Mouse (Mus musculus): ENCODE data around the gene Itga6. TPM values are rescaled to one million over a fixed set of nuclear protein-coding genes. Genes with fewer than 3 reads are reported as not detected.

Gene Itga6
- total and polyA plus RNA-seq, 3 experiments = 0.38 to 2.6 (median 1.1) TPM

- no peak for TF ChIP-seq GATA1 (IDR thresholded peaks at IDR 0.05; ENCODE audit: borderline replicate concordance, low read length)
- no peak for TF ChIP-seq GATA2 (IDR thresholded peaks at IDR 0.05; ENCODE audit: borderline replicate concordance, low read depth, low read length)
- no peak for TF ChIP-seq TAL1 (conservative IDR thresholded peaks at IDR 0.05; ENCODE audit: low read depth, low read length)
- no peak for TF ChIP-seq POLR2AphosphoS5 (IDR thresholded peaks at IDR 0.05; ENCODE audit: insufficient replicate concordance, low read depth, low read length)
- TF ChIP-seq CTCF (IDR thresholded peaks at IDR 0.05; ENCODE audit: low read depth, low read length) = no peak
- Histone ChIP-seq H3K4me3 (ENCODE audit: low read depth, low read length) (no peak overlapping the region), H3K27me3 (ENCODE audit: insufficient read depth, low read length) (peaks cover 23% of the 10 kb centered on the region)
Measured at GRCm38 (mm10) chr2:71863531-71864173, 118.2 kb downstream of the Itga6 start.

GRCm38 (mm10) chr2:71865022-71865421 is 119.6 kb downstream of the Itga6 start:
- H3K9me3 ChIP-seq (replicated peaks) = no peaks in the 10 kb centered on the region
- peaks cover 6% of the 10 kb centered on the region for H3K4me1 ChIP-seq (ENCODE audit: insufficient read depth, low read depth, low read length)
- no peak for DNase-seq (ENCODE audit: low spot score)
- TF ChIP-seq GATA1 (IDR thresholded peaks at IDR 0.05; ENCODE audit: borderline replicate concordance, low read length) = no peak
- TF ChIP-seq CTCF (IDR thresholded peaks at IDR 0.05; ENCODE audit: low read depth, low read length) = no peak
- no peak for TF ChIP-seq POLR2AphosphoS5 (IDR thresholded peaks at IDR 0.05; ENCODE audit: insufficient replicate concordance, low read depth, low read length)
- TF ChIP-seq TAL1 (conservative IDR thresholded peaks at IDR 0.05; ENCODE audit: low read depth, low read length) = no peak
- TF ChIP-seq GATA2 (IDR thresholded peaks at IDR 0.05; ENCODE audit: borderline replicate concordance, low read depth, low read length) = no peak
- H3K4me3 ChIP-seq (ENCODE audit: low read depth, low read length) = no peak overlapping the region
- H3K27me3 ChIP-seq (ENCODE audit: insufficient read depth, low read length) = peaks cover 16% of the 10 kb centered on the region
- ATAC-seq (ENCODE audit: extremely low read depth, insufficient number of reproducible peaks, low FRiP score, poor library complexity, severe bottlenecking) = no peak
- H3K36me3 ChIP-seq (replicated peaks) = no peaks in the 10 kb centered on the region

More at GRCm38 (mm10) chr2:71863531-71864173, 118.2 kb downstream of the Itga6 start:
- Histone ChIP-seq H3K9me3 (replicated peaks) (no peaks in the 10 kb centered on the region), H3K4me1 (ENCODE audit: insufficient read depth, low read depth, low read length) (peaks cover 6% of the 10 kb centered on the region), H3K36me3 (replicated peaks) (no peaks in the 10 kb centered on the region)
- ATAC-seq (ENCODE audit: extremely low read depth, insufficient number of reproducible peaks, low FRiP score, poor library complexity, severe bottlenecking) (no peak), DNase-seq (ENCODE audit: low spot score) (no peak)

- Histone ChIP-seq H3K4me1 (ENCODE audit: insufficient read depth, low read depth, low read length) (peaks cover 5% of the 10 kb centered on the region), H3K4me3 (ENCODE audit: low read depth, low read length) (no peak overlapping the region), H3K27me3 (ENCODE audit: insufficient read depth, low read length) (peaks cover 15% of the 10 kb centered on the region), H3K36me3 (replicated peaks) (no peaks in the 10 kb centered on the region), H3K9me3 (replicated peaks) (no peaks in the 10 kb centered on the region)
- DNase-seq (ENCODE audit: low spot score) = no peak
- no peak for ATAC-seq (ENCODE audit: extremely low read depth, insufficient number of reproducible peaks, low FRiP score, poor library complexity, severe bottlenecking)
- no peak for TF ChIP-seq CTCF (IDR thresholded peaks at IDR 0.05; ENCODE audit: low read depth, low read length)
- TF ChIP-seq POLR2AphosphoS5 (IDR thresholded peaks at IDR 0.05; ENCODE audit: insufficient replicate concordance, low read depth, low read length) = no peak
- TF ChIP-seq TAL1 (conservative IDR thresholded peaks at IDR 0.05; ENCODE audit: low read depth, low read length) = no peak
- TF ChIP-seq GATA1 (IDR thresholded peaks at IDR 0.05; ENCODE audit: borderline replicate concordance, low read length) = no peak
- no peak for TF ChIP-seq GATA2 (IDR thresholded peaks at IDR 0.05; ENCODE audit: borderline replicate concordance, low read depth, low read length)
Measured at GRCm38 (mm10) chr2:71865935-71866334, 120.5 kb downstream of the Itga6 start.

GRCm38 (mm10) chr2:71866565-71866964 is 121.1 kb downstream of the Itga6 start:
- no peak for TF ChIP-seq CTCF (IDR thresholded peaks at IDR 0.05; ENCODE audit: low read depth, low read length)
- no peak for TF ChIP-seq GATA1 (IDR thresholded peaks at IDR 0.05; ENCODE audit: borderline replicate concordance, low read length)
- no peak for TF ChIP-seq POLR2AphosphoS5 (IDR thresholded peaks at IDR 0.05; ENCODE audit: insufficient replicate concordance, low read depth, low read length)
- no peak for TF ChIP-seq TAL1 (conservative IDR thresholded peaks at IDR 0.05; ENCODE audit: low read depth, low read length)
- TF ChIP-seq GATA2 (IDR thresholded peaks at IDR 0.05; ENCODE audit: borderline replicate concordance, low read depth, low read length) = no peak
- Histone ChIP-seq H3K27me3 (ENCODE audit: insufficient read depth, low read length) (peaks cover 15% of the 10 kb centered on the region), H3K4me3 (ENCODE audit: low read depth, low read length) (no peak overlapping the region), H3K9me3 (replicated peaks) (no peaks in the 10 kb centered on the region), H3K4me1 (ENCODE audit: insufficient read depth, low read depth, low read length) (peaks cover 7% of the 10 kb centered on the region), H3K36me3 (replicated peaks) (no peaks in the 10 kb centered on the region)
- ATAC-seq (ENCODE audit: extremely low read depth, insufficient number of reproducible peaks, low FRiP score, poor library complexity, severe bottlenecking) (no peak), DNase-seq (ENCODE audit: low spot score) (no peak)

GRCm38 (mm10) chr2:71867019-71867418 is 121.6 kb downstream of the Itga6 start:
- TF ChIP-seq GATA2 (IDR thresholded peaks at IDR 0.05; ENCODE audit: borderline replicate concordance, low read depth, low read length) (no peak), TAL1 (conservative IDR thresholded peaks at IDR 0.05; ENCODE audit: low read depth, low read length) (no peak), GATA1 (IDR thresholded peaks at IDR 0.05; ENCODE audit: borderline replicate concordance, low read length) (no peak), POLR2AphosphoS5 (IDR thresholded peaks at IDR 0.05; ENCODE audit: insufficient replicate concordance, low read depth, low read length) (no peak), CTCF (IDR thresholded peaks at IDR 0.05; ENCODE audit: low read depth, low read length) (no peak)

GRCm38 (mm10) chr2:71867480-71867879 is 122.1 kb downstream of the Itga6 start:
- peaks cover 12% of the 10 kb centered on the region for H3K27me3 ChIP-seq (ENCODE audit: insufficient read depth, low read length)
- ATAC-seq (ENCODE audit: extremely low read depth, insufficient number of reproducible peaks, low FRiP score, poor library complexity, severe bottlenecking) = no peak
- no peak overlapping the region for H3K4me3 ChIP-seq (ENCODE audit: low read depth, low read length)
- peaks cover 14% of the 10 kb centered on the region for H3K4me1 ChIP-seq (ENCODE audit: insufficient read depth, low read depth, low read length)
- no peaks in the 10 kb centered on the region for H3K9me3 ChIP-seq (replicated peaks)
- TF ChIP-seq GATA2 (IDR thresholded peaks at IDR 0.05; ENCODE audit: borderline replicate concordance, low read depth, low read length) (no peak), POLR2AphosphoS5 (IDR thresholded peaks at IDR 0.05; ENCODE audit: insufficient replicate concordance, low read depth, low read length) (no peak)
- no peak for DNase-seq (ENCODE audit: low spot score)
- no peaks in the 10 kb centered on the region for H3K36me3 ChIP-seq (replicated peaks)

More at GRCm38 (mm10) chr2:71867019-71867418, 121.6 kb downstream of the Itga6 start:
- no peaks in the 10 kb centered on the region for H3K36me3 ChIP-seq (replicated peaks)
- no peak overlapping the region for H3K4me3 ChIP-seq (ENCODE audit: low read depth, low read length)
- no peak for DNase-seq (ENCODE audit: low spot score)
- peaks cover 14% of the 10 kb centered on the region for H3K27me3 ChIP-seq (ENCODE audit: insufficient read depth, low read length)
- H3K9me3 ChIP-seq (replicated peaks) = no peaks in the 10 kb centered on the region
- ATAC-seq (ENCODE audit: extremely low read depth, insufficient number of reproducible peaks, low FRiP score, poor library complexity, severe bottlenecking) = no peak
- H3K4me1 ChIP-seq (ENCODE audit: insufficient read depth, low read depth, low read length) = peaks cover 9% of the 10 kb centered on the region
